Mouse (Mus musculus): ENCODE measurements around the gene Ddn.
"Not testable (repeated sequence)": the region's sequence is repeated elsewhere in the genome, so short reads cannot be mapped to it uniquely, and the experiment has no call there.

Ddn gene

DNA sequence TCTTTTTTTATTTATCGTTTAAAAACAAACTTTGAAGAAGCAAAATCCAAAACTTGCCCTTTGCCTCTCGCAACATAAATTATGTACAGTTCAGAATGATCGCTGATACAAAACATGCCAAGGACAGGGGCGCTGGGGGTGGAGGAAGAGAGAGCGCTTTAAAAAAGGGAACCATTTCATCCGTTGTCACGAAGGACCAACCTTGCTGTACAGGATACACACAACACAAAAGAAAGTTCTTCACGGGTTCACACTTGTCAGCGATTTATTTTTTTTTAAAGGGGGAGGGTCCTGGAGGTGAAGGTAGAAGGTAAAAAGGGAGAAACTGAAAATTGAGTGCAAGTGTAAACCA is 22.4 kb upstream of the Ddn start:
- DNase-seq (ENCODE audit: low read depth, low spot score) = no peak

DNA sequence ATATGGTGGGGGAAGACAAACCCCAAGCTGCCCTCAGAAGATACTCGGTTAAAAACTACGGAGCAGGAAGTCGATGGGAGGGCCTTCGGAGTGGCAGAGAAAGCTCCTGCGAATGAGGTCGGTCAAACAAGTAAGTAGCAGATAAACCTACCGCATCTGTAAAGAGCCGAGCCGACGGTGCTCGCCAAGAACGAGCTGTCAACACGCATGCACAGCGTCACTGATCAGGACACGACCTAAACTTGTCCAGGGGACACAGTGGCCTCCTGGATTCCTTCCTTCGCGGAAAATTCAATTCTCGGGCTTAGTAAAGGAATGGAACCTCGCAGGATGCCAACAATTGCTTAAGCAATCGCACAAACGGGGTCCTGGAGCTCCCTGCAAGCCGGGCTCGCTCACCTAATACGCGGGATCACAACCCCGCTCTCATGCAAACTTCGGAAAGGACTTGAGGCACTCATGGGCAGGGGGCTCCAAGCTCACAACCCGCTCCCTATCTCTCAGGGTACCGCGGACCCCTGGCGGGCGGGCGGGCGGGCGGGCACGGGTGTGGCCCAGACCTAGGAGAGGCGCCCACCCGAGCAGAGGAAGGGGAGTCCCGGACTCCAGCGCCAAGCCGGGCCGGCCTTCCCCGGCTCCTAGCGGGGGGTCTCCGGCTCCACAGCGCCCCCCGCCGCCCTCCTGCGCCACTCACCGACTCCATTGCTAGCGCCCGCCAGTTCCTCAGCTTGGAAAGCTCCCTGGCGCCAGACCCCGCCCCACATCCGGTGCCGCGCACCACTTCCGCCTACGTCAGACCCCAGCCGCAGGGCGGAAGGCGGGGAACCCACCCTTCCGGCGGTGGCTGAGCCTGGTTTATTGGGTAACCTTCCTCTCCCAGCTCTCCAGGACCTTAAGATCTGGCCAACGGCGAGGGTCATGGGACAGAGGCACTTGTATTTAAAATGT is 21.7 kb upstream of the Ddn start, which contains the start of gene Prkag1:
Gene Prkag1, minus strand, starts transcription at position 786 of the 948 bp plus-strand sequence.
- peak; percentile 98 for DNase-seq (ENCODE audit: low read depth, low spot score)

DNA sequence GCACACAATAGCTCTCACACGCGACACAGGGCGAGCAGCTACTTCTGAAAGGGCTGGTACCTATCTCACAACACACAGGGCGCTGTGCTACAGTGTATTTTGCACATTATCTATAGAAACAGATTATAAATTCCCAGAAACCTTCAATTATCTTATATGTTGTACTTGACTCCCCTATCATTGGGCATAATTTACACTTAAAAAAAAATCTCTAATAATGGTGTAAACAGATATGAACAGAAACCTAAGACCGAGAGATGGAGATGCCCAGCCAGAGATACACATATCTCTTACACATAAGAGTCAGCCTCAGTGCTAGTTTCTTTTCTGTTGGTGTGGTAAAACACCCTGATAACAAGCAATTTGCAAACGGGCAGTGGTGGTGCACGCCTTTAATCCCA is 18.3 kb upstream of the Ddn start:
- DNase-seq (ENCODE audit: low read depth, low spot score) = no peak

DNA sequence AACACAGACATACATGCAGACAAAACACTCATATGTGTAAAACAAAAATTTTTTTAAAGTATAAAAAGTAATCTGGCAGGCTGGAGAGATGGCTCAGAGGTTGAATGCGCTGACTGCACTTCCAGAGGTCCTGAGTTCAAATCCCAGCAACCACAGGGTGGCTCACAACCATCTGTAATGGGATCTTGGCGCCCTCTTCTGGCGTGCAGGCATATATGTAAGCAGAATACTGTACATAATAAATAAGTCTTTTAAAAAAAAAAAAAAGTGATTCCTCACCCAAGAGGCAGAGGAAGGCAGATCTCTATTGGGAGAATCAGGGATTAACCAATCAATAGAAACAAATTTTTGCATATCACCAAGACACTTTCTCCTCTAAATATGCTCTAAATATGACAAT is 14.1 kb upstream of the Ddn start:
- DNase-seq (ENCODE audit: low read depth, low spot score) = no peak

DNA sequence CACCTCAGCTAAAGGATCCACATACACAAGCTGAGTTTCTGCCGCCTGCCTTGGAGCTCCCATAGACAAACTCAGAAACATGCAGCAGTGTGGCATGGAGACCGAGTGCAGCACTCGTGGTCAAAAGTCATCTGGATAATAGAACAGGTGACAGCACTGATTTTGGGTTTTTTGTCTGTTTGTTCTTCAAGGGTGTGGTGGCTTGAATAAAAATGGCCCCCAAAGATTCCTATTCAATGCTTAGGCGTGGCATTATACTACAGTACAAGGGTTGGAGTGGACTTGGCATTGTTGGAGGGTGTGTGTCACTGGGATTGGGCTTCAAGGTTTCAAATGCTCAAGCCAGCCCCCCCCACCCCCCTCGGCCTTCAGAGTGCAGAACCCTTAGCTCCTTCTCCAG is 12.9 kb upstream of the Ddn start:
- DNase-seq (ENCODE audit: low read depth, low spot score) = peak; percentile 62

DNA sequence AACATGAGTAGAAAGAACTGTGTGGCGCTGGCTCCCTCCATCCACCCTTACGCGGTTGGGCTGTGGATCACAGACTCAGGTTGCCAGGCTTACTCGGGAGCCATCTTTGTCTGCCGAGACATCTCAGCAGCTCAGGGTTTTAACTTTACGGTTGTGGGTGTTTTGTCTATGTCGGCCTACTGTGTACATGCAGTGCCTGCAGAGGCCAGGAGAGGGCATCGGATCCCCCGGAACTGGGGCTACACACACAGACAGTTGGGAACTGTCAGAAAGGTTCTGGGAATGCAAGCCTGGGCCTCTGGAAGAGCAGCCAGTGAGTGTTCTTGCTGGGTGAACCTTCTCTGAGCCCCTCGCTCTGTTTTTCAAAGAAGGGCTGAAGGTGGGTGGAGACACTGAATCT is 12.1 kb upstream of the Ddn start:
- peak; percentile 92 for DNase-seq (ENCODE audit: low read depth, low spot score)

DNA sequence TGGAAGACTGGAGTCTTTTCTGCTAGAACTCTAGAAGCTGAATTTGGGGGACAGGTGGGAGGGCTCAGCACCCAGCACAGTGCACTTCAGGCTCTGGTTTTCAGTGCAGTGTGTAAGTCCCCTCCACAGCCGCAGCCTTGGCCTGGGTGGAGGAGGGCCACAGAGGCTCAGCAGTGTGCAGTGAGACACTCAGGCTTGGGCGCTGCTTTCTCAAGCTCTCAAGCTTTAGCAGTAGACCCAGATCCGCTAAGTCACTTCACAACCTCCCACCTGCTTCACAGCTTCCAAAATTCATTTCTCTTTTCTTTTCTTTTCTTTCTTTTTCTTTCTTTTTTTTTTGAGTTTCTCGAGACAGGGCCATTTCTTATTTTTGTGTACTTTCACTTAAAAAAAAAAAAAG is 11.6 kb upstream of the Ddn start:
- no peak for DNase-seq (ENCODE audit: low read depth, low spot score)

DNA sequence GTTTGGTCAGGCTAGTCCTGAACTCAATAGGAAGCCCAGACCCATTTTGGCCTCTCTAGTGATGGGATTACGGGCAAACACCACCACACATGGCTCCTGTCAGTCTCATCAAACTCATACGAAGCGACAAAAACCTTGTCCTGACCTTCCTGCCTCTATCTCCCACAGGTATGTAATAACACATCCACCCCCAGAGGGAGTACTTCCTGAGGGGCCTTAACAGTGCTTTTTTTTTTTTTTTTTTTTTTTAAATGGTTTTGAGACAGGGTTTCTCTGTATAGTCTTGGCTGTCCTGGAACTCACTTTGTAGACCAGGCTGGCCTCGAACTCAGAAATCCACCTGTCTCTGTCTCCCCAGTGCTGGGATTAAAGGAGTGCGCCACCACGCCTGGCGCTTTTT is 8.9 kb upstream of the Ddn start:
- no peak for DNase-seq (ENCODE audit: low read depth, low spot score)

DNA sequence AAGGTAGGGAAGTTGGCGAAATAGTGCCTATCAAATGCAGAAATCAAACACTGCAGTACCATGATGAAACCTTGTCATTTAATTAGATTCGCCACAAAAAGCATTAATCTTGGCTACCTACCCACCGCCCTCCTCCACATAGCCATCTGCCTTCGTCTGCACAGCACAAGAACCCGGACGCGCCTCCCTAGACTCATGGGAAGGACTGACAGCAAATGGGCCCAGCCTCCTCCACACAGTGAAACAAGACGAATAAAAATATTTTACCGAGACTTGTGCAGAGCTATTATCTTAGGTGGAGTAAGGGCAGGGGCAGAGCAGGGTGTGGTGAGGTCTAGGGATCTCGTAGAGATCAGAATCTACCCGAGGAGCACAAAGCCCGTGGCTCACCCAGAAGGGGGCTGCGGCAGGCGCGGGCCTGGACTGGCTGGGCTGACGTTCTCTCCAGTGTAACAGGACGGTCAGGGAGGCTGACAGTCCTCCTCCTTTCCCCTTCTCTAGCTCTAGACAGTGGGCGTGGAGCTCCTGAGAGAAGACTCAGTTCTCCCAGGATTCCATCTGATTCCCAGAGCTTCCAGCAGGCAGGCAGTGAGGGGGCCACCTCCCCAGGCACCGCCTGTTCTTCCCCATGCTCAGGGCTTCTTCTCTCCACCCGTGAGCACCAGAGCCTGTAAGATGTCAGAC is 3.6 kb upstream of the Ddn start:
- no peak for DNase-seq (ENCODE audit: low read depth, low spot score)

DNA sequence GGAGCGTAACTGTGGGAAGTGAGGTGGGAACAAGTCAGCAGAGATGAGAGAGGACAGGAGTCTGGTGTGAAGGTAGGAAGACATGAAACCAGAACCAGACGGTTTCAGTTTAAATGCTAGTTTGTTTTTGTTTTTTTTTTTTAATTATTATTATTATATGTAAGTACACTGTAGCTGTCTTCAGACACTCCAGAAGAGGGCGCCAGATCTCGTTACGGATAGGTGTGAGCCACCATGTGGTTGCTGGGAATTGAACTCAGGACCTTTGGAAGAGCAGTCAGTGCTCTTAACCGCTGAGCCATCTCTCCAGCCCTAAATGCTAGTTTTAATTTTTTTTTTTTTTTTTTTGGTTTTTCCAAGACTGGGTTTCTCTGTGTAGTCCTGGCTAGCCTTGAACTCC is 922 bp upstream of the Ddn start:
- DNase-seq (ENCODE audit: low read depth, low spot score) = not testable (repeated sequence)

DNA sequence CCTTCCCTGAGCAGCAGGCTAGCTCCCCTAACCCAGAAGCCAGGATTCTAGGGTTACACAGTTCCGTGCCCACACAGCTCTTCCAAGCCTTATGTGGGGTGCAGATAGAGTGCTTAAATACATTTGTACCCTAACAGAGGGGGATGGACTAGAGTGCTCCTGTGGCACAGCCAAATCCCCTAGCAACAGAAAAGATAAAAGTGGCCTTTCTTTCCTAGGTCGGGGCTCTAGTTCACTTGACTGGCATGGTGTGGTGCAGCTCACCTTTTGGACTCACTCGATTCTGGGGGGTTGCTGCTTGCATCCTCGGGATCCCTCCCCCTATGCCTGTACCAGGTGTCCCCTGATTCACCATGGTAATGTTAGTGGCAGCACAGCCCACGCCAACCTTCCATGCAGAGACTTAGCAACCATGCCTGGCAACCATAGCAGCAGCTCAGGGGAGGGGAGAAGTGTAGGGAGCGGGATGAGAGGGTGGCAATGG is 597 bp downstream of the Ddn start:
- DNase-seq (ENCODE audit: low read depth, low spot score) = no peak

DNA sequence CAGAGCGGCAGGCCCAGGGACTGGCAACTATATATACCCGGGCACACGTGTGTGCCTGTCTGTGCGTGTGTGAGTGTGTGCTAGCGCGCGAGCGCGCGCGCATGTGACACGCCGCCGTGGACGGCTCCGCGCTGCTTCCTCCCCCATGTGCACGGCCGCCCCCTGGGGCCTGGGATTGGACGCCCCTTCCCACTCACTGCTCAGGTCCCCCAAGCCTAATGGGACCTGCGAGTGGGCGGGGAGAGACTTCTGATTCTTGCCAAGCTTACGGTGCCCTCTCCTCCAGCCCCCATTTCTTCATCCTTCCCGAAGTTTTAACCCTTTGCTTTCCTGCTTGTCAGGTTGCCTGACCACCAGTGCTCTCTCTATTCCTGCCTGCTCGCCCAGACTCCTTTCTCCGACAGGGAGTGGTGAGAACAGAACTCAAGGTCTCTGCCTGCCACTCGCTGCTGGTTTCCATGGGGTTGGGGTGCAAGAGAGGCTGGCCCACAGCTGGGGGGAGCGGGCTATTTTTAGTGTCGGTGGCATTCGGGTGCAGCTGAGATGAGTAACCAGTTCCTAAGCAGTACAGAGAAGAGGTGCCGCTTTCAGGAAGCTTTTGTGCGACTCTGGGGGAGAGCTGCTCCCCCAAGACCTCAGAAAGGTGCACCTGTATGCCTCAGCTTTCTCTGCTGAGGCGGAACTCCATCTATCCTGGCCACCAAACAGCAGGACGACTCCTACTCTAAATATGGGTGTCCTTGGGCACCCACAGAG is 1.2 kb downstream of the Ddn start:
- DNase-seq (ENCODE audit: low read depth, low spot score) = peak; percentile 49

DNA sequence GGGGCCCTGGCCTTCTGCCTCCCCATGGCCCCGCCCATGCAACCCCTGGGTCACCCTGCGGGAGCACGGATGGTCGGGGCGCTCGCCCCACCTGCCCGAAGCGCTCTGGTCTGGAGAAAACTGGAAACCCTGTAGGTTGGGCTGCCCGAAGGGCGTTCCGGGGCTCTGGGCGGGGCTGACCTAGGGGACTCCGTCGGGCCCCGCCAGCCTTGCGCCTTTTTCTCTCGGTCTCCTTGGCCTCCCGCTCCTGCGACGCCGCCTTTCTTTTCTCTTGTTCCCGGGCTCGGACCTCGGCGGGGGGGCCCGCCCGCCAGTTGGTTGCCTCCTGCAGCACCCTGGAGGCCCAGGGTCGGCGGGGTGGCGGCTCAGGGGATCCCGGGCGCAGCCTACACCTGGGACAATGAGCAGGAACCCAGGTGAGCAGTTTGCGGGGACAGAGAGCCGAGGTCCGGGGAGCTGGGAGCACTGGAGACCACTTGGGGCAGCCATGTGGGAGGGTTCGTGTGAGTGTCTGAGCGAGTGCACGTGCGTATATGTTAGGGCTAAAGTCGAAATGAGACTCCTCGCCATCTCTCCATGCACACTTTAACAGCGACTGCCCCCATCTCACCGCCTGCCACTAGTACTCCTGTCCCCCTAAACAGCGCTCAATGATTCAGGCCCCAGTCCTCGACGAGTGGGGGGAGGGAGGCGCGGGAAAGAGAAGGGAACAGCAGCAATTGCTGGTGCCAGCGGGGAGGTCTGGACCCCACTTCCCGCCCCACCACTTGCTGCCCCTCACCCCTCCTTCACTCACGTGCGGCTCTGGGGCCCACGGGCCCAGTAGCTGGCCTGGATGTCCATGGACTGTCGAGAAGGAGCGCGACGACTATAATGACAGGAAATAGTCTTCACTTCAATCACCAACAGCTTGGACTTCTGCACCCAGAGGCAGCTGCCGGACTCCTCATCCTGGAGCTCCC is 2.2 kb downstream of the Ddn start:
- peak; percentile 86 for DNase-seq (ENCODE audit: low read depth, low spot score)

DNA sequence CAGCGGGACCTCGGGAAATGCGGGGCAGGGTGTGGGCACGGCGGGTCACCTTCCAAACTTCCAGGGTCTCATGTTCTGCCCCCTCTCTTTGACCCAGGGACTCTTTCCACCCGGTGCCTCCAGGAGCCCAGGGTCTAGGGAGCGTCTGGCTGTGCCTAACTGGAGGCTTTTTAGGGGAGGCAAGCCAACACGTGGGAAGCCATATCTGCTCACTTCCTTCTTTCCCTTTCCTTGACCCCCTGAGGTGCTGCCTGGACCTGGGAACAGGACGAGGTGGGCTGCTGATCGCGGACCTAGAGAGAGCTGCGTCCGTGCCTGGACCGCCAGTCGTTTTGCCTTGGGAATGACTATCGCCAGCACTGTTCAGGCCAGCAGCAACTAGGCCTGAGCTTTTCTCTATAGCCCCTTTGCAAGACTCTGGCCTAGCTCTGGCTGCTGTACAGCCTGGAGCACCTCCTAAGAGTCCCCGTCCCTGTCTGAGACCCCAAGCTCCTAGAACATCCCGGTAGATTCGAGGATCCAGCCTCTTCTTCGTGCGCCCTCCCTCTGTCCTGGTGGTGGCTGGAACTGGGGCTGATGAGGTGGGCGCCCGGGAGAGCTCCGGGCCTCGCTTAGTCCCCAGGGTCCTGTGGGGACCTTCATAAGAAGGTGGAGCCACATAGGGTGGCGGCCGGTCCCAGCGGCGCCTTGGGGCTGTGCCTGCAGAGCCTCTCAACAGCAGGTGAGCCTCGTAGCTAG is 3.0 kb downstream of the Ddn start:
- DNase-seq (ENCODE audit: low read depth, low spot score) = peak; percentile 27

DNA sequence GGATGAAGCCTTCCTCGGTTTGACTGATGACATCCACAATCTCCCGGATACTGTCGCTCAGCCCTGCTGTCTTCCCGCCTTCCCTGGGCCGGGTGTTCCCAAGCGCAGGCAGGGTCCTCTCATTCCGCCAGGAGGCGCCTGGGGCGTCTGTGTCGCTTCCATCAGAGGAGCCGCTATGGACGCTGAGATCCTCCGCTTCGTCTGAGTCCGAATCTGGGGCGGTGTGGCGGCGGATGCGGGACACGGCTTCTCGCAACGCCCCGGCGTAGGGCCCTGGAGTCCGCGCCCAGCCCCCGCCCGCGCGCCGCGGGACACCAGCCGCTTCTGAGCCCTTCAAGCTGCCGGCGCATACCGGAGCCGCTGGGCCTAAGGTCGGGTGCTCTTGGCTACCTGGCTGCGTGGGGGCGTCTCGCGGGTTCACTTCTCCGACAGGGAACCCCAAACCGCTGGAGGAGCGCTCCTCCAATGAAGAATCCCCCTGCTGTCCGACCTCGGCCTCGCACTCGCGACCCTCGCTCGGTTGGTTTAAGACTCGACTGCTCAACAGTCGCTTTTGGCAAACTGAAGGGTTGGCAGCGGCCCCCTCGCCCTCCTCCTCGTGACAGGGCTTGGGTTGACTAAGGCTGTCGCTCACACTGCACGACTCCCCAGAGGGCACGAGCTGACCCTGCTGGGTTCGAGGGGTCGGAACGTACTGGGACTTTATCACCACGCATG is 3.8 kb downstream of the Ddn start:
- DNase-seq (ENCODE audit: low read depth, low spot score) = peak; percentile 90

DNA sequence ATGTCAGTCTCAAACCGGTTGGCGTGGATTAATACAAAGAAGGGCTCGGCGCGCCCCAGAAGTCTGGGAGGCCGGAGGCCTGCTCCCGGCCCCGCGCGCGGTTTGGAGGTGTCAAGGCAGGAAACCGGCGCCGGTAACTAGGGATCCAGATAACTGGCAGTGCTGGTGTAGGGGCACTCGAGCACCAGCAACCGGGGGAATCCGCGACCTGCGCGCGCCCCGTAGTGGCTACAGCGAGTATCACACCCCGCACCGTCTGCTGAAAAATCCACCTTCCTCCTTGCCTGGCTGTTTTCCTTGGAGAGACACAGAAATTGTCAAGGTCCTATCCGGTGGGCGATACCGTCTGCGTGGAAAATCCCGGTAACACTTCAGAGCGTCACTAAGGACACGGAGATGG is 5.2 kb downstream of the Ddn start:
- peak; percentile 87 for DNase-seq (ENCODE audit: low read depth, low spot score)

DNA sequence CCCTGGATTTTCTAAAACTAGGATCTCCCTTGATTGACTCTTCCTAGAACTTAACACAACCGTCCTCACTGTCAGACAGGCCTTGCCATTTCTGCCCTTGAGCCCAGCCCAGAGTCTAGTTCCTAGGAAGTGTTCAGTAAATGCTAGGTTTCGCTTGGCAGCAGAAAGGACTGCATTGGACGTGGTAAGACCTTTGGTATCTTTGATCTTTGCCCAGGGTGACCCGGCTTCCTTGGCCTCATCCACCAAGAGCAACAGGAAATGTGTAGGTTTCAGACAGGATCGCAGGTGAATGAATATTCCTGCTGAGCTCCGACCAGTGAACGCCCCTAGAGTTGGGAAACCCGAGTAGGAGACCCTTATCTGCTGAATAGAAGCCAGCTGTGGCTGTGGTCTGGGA is 6.4 kb downstream of the Ddn start:
- no peak for DNase-seq (ENCODE audit: low read depth, low spot score)

DNA sequence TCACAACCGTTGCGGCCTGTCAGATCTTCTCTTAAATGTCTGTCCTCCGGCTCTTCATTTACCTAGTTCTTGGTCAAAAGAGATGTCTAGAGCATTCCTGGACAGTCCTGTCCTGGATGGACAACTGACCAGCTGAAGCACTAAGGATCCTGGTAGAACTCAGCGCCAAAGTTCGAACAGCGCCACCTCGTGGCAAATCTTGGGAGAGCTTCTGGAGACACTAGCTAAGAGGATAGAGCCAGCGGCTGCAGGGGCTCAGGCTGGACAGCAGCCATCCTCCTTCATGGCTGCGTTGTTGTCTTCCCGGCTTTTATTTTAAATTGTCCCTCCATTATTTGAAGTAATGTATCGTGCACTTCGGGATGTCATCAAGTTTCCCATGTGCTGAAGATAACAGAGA is 9.9 kb downstream of the Ddn start:
- DNase-seq (ENCODE audit: low read depth, low spot score) = peak; percentile 84

DNA sequence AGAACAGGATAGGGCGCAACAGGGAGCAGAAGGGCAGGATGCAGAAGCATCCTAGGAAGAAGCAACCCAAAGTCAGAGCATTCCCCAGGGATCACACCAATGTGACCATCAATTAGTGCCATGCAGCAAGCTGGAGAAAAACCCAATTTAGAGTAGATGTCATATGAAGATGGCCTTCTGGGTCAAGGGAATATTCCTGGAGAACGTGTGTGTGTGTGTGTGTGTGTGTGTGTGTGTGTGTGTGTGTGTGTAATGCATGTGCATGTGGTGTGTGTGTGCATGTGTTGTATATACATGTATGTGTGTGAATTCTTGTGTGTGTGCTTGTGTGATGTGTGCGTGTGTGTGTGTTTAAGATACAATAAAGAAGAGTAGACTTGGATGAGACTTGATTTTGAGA is 10.4 kb downstream of the Ddn start:
- no peak for DNase-seq (ENCODE audit: low read depth, low spot score)
